Mouse (Mus musculus) frontal cortex, adult (tissue): ENCODE data around the gene Vti1b.

ENCODE experiments used
- ATAC-seq: cut with Nextera tagmentation; 2 replicates; pipeline ENCODE4 v1.9.2; 2017; ENCODE audit warnings: mild to moderate bottlenecking, moderate library complexity, mixed read lengths; ENCODE audit not compliant: low TSS enrichment

Vti1b gene

DNA sequence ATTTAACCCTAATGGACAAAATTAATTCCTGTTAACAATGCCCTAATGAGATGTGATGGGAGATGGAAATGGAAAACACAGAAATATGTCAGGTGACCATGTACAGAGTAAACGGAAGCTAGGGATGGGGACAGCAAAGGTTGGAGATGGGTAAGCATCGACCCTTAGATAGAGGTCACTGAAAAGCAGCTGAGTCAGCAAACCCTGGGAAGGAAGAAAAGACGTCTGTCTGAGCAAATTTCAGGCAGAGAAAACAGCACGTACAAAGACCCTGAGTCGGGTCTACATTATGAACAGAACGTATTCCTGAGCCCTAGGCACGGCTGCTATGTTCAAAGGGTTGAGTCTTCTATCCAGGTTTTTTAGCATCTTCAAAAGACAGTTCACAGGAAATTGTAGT, 35.5 kb downstream of the Vti1b start:
- no peak for ATAC-seq

DNA sequence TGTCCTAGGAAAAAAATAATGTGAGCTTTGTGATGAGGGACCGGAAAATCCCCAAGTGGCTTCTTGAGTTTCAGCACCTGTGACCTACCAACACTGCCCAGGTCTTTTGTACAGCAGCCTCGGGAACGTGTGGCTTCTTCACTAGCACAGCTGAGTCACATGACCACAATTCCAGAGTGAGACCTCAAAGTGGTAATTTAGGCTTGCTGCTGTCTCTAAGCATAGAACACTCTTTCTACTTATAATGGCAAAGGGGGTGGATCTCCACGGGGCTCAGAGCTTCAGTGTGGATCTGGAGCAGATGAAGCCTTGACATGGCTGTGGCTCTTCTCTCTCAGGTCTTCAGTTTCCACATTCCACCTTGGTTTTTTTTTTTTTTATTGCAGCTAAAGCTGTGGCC, 37.4 kb downstream of the Vti1b start:
- ATAC-seq: peak; percentile 38

DNA sequence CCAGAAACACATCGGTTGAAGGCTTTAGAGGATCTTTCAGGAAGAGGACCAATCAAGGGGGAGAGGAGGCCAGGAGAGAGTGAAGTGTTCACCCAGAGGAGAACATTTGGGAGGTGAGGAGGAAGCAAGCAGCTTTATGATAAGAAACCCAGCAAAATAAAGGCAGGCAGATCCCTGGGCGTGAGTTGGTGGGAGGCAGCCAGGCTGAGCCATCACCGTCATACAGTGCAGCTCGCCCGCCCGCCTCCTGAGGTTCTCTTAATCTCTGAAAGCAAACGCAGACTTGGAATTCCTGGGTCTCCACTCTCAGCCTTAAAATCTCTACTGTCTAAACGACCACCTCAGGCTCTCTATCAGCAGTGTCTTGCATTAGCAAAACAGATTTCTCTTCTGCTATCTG, 37.8 kb downstream of the Vti1b start:
- peak; percentile 41; the same call in 1 of the 2 replicates for ATAC-seq

DNA sequence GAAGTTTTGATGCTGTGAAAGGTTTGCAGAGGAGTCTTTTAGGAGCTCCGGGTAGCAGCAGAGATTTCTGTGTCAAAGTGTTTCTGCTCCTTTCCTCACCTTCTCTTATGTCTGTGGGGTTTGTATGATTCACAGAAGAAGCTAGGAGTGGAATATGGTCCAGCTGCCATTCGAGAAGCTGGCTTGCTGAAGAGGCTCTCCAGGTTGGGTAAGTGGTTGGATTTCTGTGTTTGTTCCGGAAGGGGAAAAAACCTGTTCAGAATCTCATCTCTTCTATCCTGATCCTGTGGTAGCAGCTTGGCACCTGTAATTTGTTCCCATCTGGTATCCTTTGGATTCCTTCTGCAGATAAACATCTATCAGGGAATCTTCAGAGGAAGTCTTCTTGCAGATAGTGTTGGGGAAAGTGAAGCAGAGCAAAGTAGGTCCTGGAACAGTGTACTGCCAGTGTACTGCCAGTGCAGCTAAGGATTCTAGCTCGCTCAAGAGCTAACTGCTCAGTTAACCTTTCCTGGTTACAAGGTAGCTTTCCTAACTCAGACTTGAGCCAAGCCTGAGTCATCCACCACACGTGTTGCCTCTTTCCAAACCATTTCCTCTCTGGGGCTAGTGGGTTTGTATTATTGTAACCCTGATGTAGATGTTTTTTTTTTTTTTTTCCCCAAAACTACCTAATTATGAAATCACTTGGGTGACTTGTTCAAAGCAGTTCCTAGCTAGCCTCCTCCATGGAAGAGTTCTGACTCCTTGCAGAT, 40.6 kb downstream of the Vti1b start:
- no peak for ATAC-seq

GRCm38 (mm10) chr12:79131178-79131675, 41.2 kb downstream of the Vti1b start:
- ATAC-seq: 0 out of 2 replicates have a peak, but pooled peaks have one; percentile 19

DNA sequence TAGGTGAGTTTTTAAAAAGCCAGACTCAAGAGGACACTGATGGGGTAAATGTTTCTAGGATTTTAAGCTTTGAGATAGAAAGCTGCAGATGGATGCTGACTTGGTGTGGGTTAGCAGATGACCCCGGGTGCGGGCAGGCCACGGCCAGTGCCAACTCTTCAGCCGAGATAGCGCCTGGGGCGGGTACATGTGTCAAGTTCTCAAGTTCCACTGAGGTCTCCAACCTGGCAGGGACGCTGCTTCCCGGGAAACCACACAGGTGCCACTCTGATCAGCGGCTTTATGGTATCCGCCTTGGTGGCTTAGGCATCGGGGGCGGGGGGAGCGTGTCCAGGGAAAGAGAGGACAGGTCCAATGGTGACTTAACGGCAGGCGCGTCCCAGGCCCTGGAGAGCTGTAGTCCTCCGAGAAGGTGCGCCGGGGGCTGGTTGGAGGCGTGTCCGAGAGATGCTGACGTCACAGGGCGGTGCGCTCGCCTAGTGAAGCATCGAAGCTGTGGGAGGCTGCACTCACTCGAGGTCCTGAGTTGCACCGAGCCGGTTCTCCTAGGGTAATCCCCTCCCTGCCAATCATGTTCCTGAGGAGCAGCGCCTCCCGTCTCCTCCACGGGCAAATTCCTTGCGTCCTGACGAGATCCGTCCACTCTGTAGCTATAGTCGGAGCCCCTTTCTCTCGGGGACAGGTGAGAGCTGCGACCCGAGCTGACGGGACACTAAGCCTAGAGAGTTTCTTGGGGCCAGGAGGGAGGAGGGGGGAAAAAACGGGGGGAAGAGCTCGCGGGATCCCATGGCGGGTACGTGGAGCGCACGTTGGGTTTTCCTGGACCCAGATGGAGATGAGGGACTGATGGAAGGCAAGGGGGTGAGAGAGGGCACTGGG, 41.9 kb downstream of the Vti1b start, which contains the start of gene Arg2:
Gene Arg2 (plus strand): TSS at position 479 of the 879 bp plus-strand sequence.
- ATAC-seq: peak; percentile 95

DNA sequence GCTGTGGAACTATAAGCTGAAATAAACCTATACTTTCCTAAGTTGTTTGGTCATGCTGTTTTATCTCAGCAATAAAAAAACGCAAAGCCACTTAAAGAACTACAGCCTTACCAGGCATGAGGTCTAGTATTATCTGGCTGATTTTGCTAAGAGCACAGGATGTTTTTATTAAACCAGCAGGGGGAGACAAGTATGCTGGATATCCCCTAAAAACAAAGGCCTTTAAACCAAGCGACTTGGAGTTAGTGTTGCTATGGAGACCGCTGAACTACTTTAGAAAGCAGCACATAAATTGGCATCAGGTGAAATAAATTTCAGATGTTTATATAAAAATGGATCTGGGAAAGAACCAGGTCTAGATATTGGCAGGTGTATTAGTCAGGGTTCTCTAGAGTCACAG, 49.6 kb downstream of the Vti1b start:
- ATAC-seq: peak; percentile 76

GRCm38 (mm10) chr12:79118991-79119390, 53.5 kb downstream of the Vti1b start:
- ATAC-seq: no peak
